Mouse (Mus musculus) hindbrain, embryonic 11.5 days (tissue): ENCODE data around the gene Clic4. TPM values are rescaled to one million over a fixed set of nuclear protein-coding genes. Genes with fewer than 3 reads are reported as not detected.
A peak's percentile ranks its signal among the peaks of the same experiment; 100 is the strongest.

Experiments used
- ATAC-seq: fragments of 200-750 bp; cut with Nextera tagmentation; 2 replicates; pipeline ENCODE4 v1.8.0; 2017; ENCODE audit warnings: mild to moderate bottlenecking, moderate TSS enrichment, moderate library complexity; ENCODE audit not compliant: low FRiP score
- DNase-seq: peaks from one replicate; pipeline ENCODE4 v3.0.0-alpha.2; 2015; ENCODE audit warnings: low spot score
- H3K27ac ChIP-seq: fragments of 300-500 bp; sonication (generic); 2 replicates; pipeline ENCODE4 v1.5.1; 2014; ENCODE audit warnings: mild to moderate bottlenecking, low read depth, low read length
- H3K27me3 ChIP-seq: fragments of 300-500 bp; sonication (generic); 2 replicates; pipeline ENCODE4 v1.6.1; 2014; ENCODE audit warnings: mild to moderate bottlenecking, low read length, moderate library complexity, mixed read lengths; ENCODE audit not compliant: control insufficient read depth, insufficient read depth
- H3K36me3 ChIP-seq: fragments of 300-500 bp; sonication (generic); 2 replicates; pipeline ENCODE4 v1.6.1; 2014; ENCODE audit warnings: mild to moderate bottlenecking, low read length, moderate library complexity, mixed read lengths; ENCODE audit not compliant: control insufficient read depth, insufficient read depth
- H3K4me1 ChIP-seq: fragments of 300-500 bp; sonication (generic); replicated peaks from 2 replicates; pipeline ENCODE4 v1.6.1; 2014; ENCODE audit warnings: low read length, mixed read lengths; ENCODE audit not compliant: control insufficient read depth, insufficient read depth
- H3K4me2 ChIP-seq: fragments of 300-500 bp; sonication (generic); replicated peaks from 2 replicates; pipeline ENCODE4 v1.6.1; 2014; ENCODE audit warnings: mild to moderate bottlenecking, low read depth, low read length
- H3K4me3 ChIP-seq: fragments of 300-500 bp; sonication (generic); 2 replicates; pipeline ENCODE4 v1.5.1; 2014; ENCODE audit warnings: low read depth, low read length
- H3K9ac ChIP-seq: fragments of 300-500 bp; sonication (generic); 2 replicates; pipeline ENCODE4 v1.6.1; 2014; ENCODE audit warnings: low read depth, low read length
- H3K9me3 ChIP-seq: fragments of 300-500 bp; sonication (generic); 2 replicates; pipeline ENCODE4 v1.6.1; 2016; ENCODE audit warnings: low read length; ENCODE audit not compliant: control insufficient read depth
- whole genome bisulfite sequencing: fragments of 180-500 bp; shearing (Covaris S2); extraction: QIAGEN DNeasy Blood & Tissue Kit; methylation state at CpG from one replicate; pipeline ENCODE4 v1.1.7; 2014; 5-methylcytosine and 5-hydroxymethylcytosine counted together
- polyA plus RNA-seq: library from polyadenylated mRNA; unstranded; fragments of >200 nt; fragmentation: Nextera tagmentation; extraction: Ambion mirVana; gene quantifications from 2 replicates; pipeline ENCODE4 v1.2.1, GENCODE M21; 2014

The Clic4 gene
- polyA plus RNA-seq, 1 experiment from 2014 or later = 109 TPM

DNA sequence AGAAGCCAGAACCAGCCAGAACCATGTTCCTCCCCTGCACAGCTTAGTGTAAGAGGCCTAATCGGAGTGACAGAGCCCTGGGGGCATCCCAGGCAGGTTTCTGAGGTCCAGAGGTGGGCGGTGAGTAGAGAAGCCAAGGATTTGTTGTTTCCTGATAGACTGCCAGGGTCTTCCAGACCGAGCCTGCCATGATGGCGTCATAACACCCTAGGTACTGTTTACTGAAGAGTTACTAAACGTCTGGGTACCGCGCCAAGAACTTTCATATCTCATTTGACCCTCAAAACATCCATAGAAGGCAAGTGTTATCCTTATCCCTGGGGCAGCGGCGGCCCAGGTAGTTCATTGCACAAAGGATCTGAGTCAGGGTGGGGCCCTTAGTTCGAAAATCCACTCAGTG is 26.1 kb upstream of the Clic4 start:
- no peak overlapping the region for H3K9ac ChIP-seq
- 92% methylated on average over 10 of the region's 10 CpGs for WGBS
- no peaks in the 10 kb centered on the region for H3K9me3 ChIP-seq
- DNase-seq (no peak), ATAC-seq (no peak)
- H3K27me3 ChIP-seq = no peaks in the 10 kb centered on the region
- H3K4me2 ChIP-seq = no peak overlapping the region
- no peaks in the 10 kb centered on the region for H3K36me3 ChIP-seq
- H3K27ac ChIP-seq = 0 out of 2 replicates have a peak overlapping the region, but pooled peaks have one; percentile 4
- H3K4me1 ChIP-seq = no peaks in the 10 kb centered on the region
- H3K4me3 ChIP-seq = no peak overlapping the region

GRCm38 (mm10) chr4:135297931-135298546 is 25.4 kb upstream of the Clic4 start:
- Histone ChIP-seq H3K4me3 (no peak overlapping the region), H3K27ac (0 out of 2 replicates have a peak overlapping the region, but pooled peaks have one; percentile 4), H3K9ac (no peak overlapping the region), H3K36me3 (no peaks in the 10 kb centered on the region), H3K9me3 (no peaks in the 10 kb centered on the region), H3K4me2 (no peak overlapping the region), H3K4me1 (no peaks in the 10 kb centered on the region), H3K27me3 (no peaks in the 10 kb centered on the region)
- 77% methylated on average over 15 of the region's 15 CpGs for WGBS
- DNase-seq (no peak), ATAC-seq (no peak)

DNA sequence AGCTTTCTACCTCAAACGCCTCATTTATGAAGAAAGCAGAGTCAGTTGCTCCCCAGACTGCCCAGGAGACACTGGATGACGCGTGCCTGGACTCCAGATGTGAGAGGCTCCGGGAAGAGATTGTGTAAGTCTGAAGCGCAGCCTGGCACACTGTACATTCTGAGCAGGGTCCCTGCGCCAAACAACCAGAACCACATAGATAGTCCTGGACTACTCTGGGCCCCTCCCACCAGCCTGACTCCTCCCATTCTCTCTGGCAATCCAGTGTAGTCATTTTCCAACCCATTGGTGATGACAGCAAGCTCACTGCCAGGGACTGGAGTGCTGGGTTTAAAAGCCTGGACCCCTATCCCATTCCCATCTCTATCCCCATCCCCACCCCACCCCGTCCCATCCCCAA is 24.5 kb upstream of the Clic4 start:
- no peaks in the 10 kb centered on the region for H3K27me3 ChIP-seq
- no peaks in the 10 kb centered on the region for H3K36me3 ChIP-seq
- WGBS = 82% methylated on average over 7 of the region's 7 CpGs
- no peaks in the 10 kb centered on the region for H3K9me3 ChIP-seq
- H3K4me1 ChIP-seq = 0 out of 2 replicates have a peak, but pooled peaks cover 2% of the 10 kb centered on the region
- no peak overlapping the region for H3K27ac ChIP-seq
- H3K9ac ChIP-seq = no peak overlapping the region
- no peak overlapping the region for H3K4me3 ChIP-seq
- no peak for ATAC-seq
- no peak for DNase-seq
- no peak overlapping the region for H3K4me2 ChIP-seq

GRCm38 (mm10) chr4:135296565-135296964 is 24.0 kb upstream of the Clic4 start:
- H3K4me2 ChIP-seq = no peak overlapping the region

GRCm38 (mm10) chr4:135293813-135294212 is 21.2 kb upstream of the Clic4 start:
- no peak overlapping the region for H3K4me3 ChIP-seq
- WGBS = 83% methylated on average over 3 of the region's 3 CpGs
- no peak overlapping the region for H3K4me2 ChIP-seq
- no peaks in the 10 kb centered on the region for H3K27me3 ChIP-seq
- ATAC-seq (no peak), DNase-seq (no peak)
- 0 out of 2 replicates have a peak, but pooled peaks cover 2% of the 10 kb centered on the region for H3K4me1 ChIP-seq
- H3K36me3 ChIP-seq = no peaks in the 10 kb centered on the region
- H3K9ac ChIP-seq = no peak overlapping the region
- H3K27ac ChIP-seq = no peak overlapping the region
- H3K9me3 ChIP-seq = no peaks in the 10 kb centered on the region

More at GRCm38 (mm10) chr4:135296565-135296964, 24.0 kb upstream of the Clic4 start:
- no peak overlapping the region for H3K27ac ChIP-seq
- ATAC-seq = no peak
- H3K4me1 ChIP-seq = 0 out of 2 replicates have a peak, but pooled peaks cover 2% of the 10 kb centered on the region
- H3K9me3 ChIP-seq = no peaks in the 10 kb centered on the region
- no peak overlapping the region for H3K9ac ChIP-seq
- no peak overlapping the region for H3K4me3 ChIP-seq
- no peak for DNase-seq
- H3K36me3 ChIP-seq = no peaks in the 10 kb centered on the region
- H3K27me3 ChIP-seq = no peaks in the 10 kb centered on the region

DNA sequence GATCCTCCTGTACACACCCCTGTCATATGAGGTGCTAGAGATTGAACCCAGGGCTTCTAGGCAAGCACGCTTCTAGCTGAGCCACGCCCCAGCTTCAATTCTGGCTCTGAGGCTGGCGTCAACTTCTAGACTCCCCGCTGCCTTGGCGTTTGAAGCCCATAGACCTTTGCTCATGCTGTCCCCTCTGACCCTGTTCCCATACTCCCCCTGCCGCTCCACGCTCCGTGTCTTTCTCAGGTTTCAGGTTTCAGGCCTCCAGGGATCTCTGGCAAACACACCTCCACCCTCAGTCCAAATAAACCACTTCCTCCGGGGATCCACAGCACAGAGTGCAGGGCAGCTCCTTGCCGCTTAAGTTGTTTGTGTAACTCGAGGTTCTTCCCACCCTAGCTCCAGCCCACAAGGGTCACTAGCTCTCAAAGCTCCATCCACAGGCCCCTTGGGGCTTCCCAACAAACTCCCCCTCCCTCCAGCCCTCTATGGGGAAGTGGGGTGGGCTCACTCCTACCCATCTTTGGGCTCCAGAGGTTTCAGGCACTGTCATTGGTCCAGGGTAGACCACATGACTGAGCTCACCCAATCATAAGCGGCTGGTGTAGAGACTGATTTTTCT is 20.0 kb upstream of the Clic4 start:
- Histone ChIP-seq H3K4me3 (no peak overlapping the region), H3K9me3 (no peaks in the 10 kb centered on the region), H3K36me3 (no peaks in the 10 kb centered on the region), H3K9ac (no peak overlapping the region), H3K27me3 (no peaks in the 10 kb centered on the region), H3K27ac (0 out of 2 replicates have a peak overlapping the region, but pooled peaks have one; percentile 13), H3K4me1 (0 out of 2 replicates have a peak, but pooled peaks cover 2% of the 10 kb centered on the region), H3K4me2 (no peak overlapping the region)
- DNase-seq (peak; percentile 43), ATAC-seq (no peak)
- WGBS = 11% methylated on average over 12 of the region's 12 CpGs

- no peak for DNase-seq
- WGBS = 58% methylated on average over 6 of the region's 6 CpGs
- Histone ChIP-seq H3K36me3 (no peaks in the 10 kb centered on the region), H3K27ac (no peak overlapping the region), H3K4me3 (no peak overlapping the region), H3K4me2 (no peak overlapping the region), H3K9me3 (no peaks in the 10 kb centered on the region), H3K4me1 (peaks cover 5% of the 10 kb centered on the region; the same call in 1 of the 2 replicates), H3K27me3 (no peaks in the 10 kb centered on the region), H3K9ac (no peak overlapping the region)
- no peak for ATAC-seq
Measured at GRCm38 (mm10) chr4:135291841-135292240, 19.2 kb upstream of the Clic4 start.

DNA sequence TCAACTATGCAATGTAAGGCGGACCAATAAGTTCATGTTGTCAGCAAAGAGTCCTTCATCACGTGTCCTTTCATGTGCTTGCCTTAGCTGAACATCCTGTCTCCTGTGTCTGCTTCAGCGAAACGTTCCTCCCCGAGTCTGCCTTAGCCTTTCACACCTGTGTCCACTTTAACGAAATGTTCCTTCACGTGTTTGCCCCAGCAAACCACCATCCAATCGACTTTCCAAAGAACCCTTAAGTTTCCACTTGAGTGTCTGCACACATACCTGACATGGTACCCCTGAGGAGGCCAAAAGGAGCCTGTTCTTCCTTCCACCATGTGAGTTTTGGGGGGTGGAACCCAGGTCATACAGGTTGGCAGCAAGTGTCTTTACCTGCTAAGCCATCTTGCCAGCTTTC is 18.6 kb upstream of the Clic4 start:
- WGBS = 89% methylated on average over 8 of the region's 8 CpGs
- Histone ChIP-seq H3K4me3 (no peak overlapping the region), H3K27me3 (no peaks in the 10 kb centered on the region), H3K4me1 (peaks cover 6% of the 10 kb centered on the region; the same call in 1 of the 2 replicates), H3K9ac (no peak overlapping the region), H3K36me3 (no peaks in the 10 kb centered on the region), H3K4me2 (no peak overlapping the region), H3K27ac (no peak overlapping the region), H3K9me3 (no peaks in the 10 kb centered on the region)
- ATAC-seq (no peak), DNase-seq (no peak)

DNA sequence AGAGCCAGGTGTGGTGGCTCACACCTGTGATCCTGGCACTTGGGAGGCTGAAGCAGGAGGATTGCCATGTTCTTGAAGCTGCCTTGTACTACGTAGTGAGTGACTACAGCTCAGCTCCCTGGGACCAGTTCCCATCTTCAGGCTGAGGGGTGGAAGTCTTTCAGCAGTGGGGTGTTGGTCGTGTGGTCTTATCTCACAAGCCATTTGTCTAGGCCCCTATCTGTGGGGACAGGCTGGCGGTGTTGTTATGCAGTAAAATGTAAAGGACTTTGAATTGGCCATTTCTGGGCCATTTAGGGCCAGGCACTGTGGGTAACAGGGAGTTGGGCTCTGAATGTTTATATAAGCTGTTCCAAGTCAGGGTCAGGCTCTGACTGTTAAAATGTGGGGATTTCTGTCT is 15.4 kb upstream of the Clic4 start:
- Histone ChIP-seq H3K9ac (no peak overlapping the region), H3K27me3 (no peaks in the 10 kb centered on the region), H3K4me2 (no peak overlapping the region), H3K27ac (no peak overlapping the region), H3K4me1 (peaks cover 6% of the 10 kb centered on the region; the same call in 1 of the 2 replicates), H3K4me3 (no peak overlapping the region), H3K9me3 (no peaks in the 10 kb centered on the region), H3K36me3 (no peaks in the 10 kb centered on the region)
- ATAC-seq (no peak), DNase-seq (no peak)
- WGBS = 75% methylated on average over 3 of the region's 3 CpGs
